Mouse (Mus musculus) gastrocnemius, adult 18-20 months (tissue): ENCODE results near the gene Tomm40. TPM values are rescaled to one million over a fixed set of nuclear protein-coding genes. Genes with fewer than 3 reads are reported as not detected.
A peak's percentile ranks its signal among the peaks of the same experiment; 100 is the strongest.

Experiments
- DNase-seq: peaks from one replicate; pipeline ENCODE4 v3.0.0; 2021; ENCODE audit warnings: low spot score
- total RNA-seq, 2 experiments: library from RNA; stranded (reverse); gene quantifications; 2 replicates each; pipeline ENCODE4 v1.2.3; 2021

Tomm40 gene
- total RNA-seq, 2 experiments from 2014 or later = 40.8 to 44.0 TPM

GRCm38 (mm10) chr7:19712414-19712813 lies 2.8 kb downstream of the Tomm40 start:
- DNase-seq = no peak

GRCm38 (mm10) chr7:19710650-19711049 lies 4.6 kb downstream of the Tomm40 start:
- no peak for DNase-seq

- DNase-seq = no peak
Observed at GRCm38 (mm10) chr7:19705271-19705670, 10.0 kb downstream of the Tomm40 start.

GRCm38 (mm10) chr7:19704475-19704874 lies 10.8 kb downstream of the Tomm40 start:
- DNase-seq = no peak

GRCm38 (mm10) chr7:19702859-19703555 lies 12.2 kb downstream of the Tomm40 start:
- no peak for DNase-seq

GRCm38 (mm10) chr7:19701069-19701761 lies 14.0 kb downstream of the Tomm40 start:
- DNase-seq = peak; percentile 61

- DNase-seq = no peak
Observed at GRCm38 (mm10) chr7:19700299-19701068, 14.8 kb downstream of the Tomm40 start.

GRCm38 (mm10) chr7:19699827-19700148 lies 15.4 kb downstream of the Tomm40 start:
- DNase-seq = no peak

- peak; percentile 35 for DNase-seq
Observed at GRCm38 (mm10) chr7:19698907-19699826, 16.1 kb downstream of the Tomm40 start, which contains the start of gene Apoe. Gene Apoe, minus strand, starts transcription at chr7:19699188.

- DNase-seq = no peak
Observed at GRCm38 (mm10) chr7:19697949-19698906, 17.0 kb downstream of the Tomm40 start.

- DNase-seq = no peak
Observed at GRCm38 (mm10) chr7:19696336-19696873, 18.8 kb downstream of the Tomm40 start.

GRCm38 (mm10) chr7:19695881-19696280 lies 19.4 kb downstream of the Tomm40 start:
- no peak for DNase-seq

GRCm38 (mm10) chr7:19695213-19695594 lies 20.0 kb downstream of the Tomm40 start:
- DNase-seq = no peak

GRCm38 (mm10) chr7:19694336-19695212 lies 20.7 kb downstream of the Tomm40 start:
- DNase-seq = no peak

GRCm38 (mm10) chr7:19693421-19693820 lies 21.8 kb downstream of the Tomm40 start:
- peak; percentile 31 for DNase-seq

GRCm38 (mm10) chr7:19691873-19692865 lies 23.1 kb downstream of the Tomm40 start, which contains the start of gene Apoc1:
Gene Apoc1, minus strand, starts transcription at chr7:19692660.
- no peak for DNase-seq

- DNase-seq = no peak
Observed at GRCm38 (mm10) chr7:19691434-19691833, 23.8 kb downstream of the Tomm40 start.
